Mouse (Mus musculus) liver, adult 2 months (tissue): Measurements from ENCODE around the gene Dok5. TPM values are rescaled to one million over a fixed set of nuclear protein-coding genes. Genes with fewer than 3 reads are reported as not detected.

Experiments used
- DNase-seq: peaks from one replicate; pipeline ENCODE4 v3.0.0-alpha.2; 2011; ENCODE audit warnings: low read depth, low spot score; ENCODE audit errors: extremely low read depth
- H3K27ac ChIP-seq: fragments of 200-500 bp; replicated peaks from 2 replicates; pipeline ENCODE4 v1.5.1; 2012; ENCODE audit warnings: low read depth, mild to moderate bottlenecking, control low read depth, inconsistent platforms, low read length; ENCODE audit not compliant: insufficient read depth
- H3K27me3 ChIP-seq: fragments of 200-500 bp; 2 replicates; pipeline ENCODE4 v1.6.1; 2012; ENCODE audit warnings: mild to moderate bottlenecking, moderate library complexity, low read length, inconsistent platforms; ENCODE audit not compliant: control insufficient read depth, insufficient read depth
- H3K36me3 ChIP-seq: fragments of 200-500 bp; 2 replicates; pipeline ENCODE4 v1.6.1; 2012; ENCODE audit warnings: low read length, inconsistent platforms; ENCODE audit not compliant: control insufficient read depth, insufficient read depth
- H3K4me1 ChIP-seq: fragments of 200-500 bp; 2 replicates; pipeline ENCODE4 v1.6.1; 2011; ENCODE audit warnings: low read length; ENCODE audit not compliant: control insufficient read depth, insufficient read depth
- H3K4me3 ChIP-seq: fragments of 200-500 bp; 2 replicates; pipeline ENCODE4 v1.5.1; 2011; ENCODE audit warnings: low read depth, mild to moderate bottlenecking, control low read depth, low read length, moderate library complexity; ENCODE audit not compliant: insufficient read depth
- H3K79me2 ChIP-seq: fragments of 200-500 bp; 2 replicates; pipeline ENCODE4 v1.6.1; 2012; ENCODE audit warnings: inconsistent platforms, mild to moderate bottlenecking, low read length, moderate library complexity; ENCODE audit not compliant: control insufficient read depth, insufficient read depth
- H3K9ac ChIP-seq: fragments of 200-500 bp; 2 replicates; pipeline ENCODE4 v1.6.1; 2012; ENCODE audit warnings: low read depth, mild to moderate bottlenecking, control low read depth, inconsistent platforms, low read length
- CTCF ChIP-seq: fragments of 200-500 bp; IDR thresholded peaks from 2 replicates; pipeline ENCODE4 v1.5.1; 2011; ENCODE audit warnings: low read depth, low read length, control low read depth
- POLR2A ChIP-seq: fragments of 200-500 bp; IDR thresholded peaks from 2 replicates; pipeline ENCODE4 v1.6.1; 2011; ENCODE audit warnings: low read length, control low read depth; ENCODE audit not compliant: insufficient read depth; ENCODE audit errors: extremely low read depth
- WGBS: fragments of 180-500 bp; shearing (Covaris S2); methylation state at CpG from one replicate; pipeline ENCODE4 v1.1.7; 2018; 5-methylcytosine and 5-hydroxymethylcytosine counted together
- polyA plus RNA-seq: library from polyadenylated mRNA; depleted of rRNA; stranded (reverse); fragments of >200 nt; gene quantifications from 2 replicates; pipeline ENCODE4 v1.2.3, GENCODE M21; 2012
- total RNA-seq: library from RNA; depleted of rRNA; stranded (reverse); fragments of >200 nt; gene quantifications from 2 replicates; pipeline ENCODE4 v1.2.3, GENCODE M21; 2014

Dok5 gene
- total and polyA plus RNA-seq, 2 experiments = not detected

DNA sequence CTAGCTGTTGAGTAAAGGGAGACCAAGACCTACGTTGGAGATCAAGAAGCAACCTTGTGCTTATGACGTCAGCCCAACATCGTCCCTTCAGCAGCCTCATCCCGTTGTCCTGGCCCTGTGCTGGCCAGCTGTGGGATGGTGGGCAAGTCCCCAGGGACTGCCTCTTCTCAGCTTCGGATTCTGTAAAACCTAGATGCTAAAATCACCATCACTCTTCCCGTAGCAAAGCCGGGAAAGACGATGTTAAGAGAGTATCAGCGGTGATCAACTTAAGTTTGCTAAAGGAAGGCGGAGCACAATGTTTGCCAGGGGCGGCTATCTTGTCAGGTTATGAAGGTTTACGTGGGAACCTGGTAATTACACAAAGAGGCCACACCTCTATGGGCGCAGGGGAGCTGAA, 826 bp upstream of the Dok5 start:
- no peak for DNase-seq
- H3K4me1 ChIP-seq = no peaks in the 10 kb centered on the region
- H3K36me3 ChIP-seq = no peaks in the 10 kb centered on the region
- no peak overlapping the region for H3K27ac ChIP-seq
- TF ChIP-seq CTCF (no peak), POLR2A (no peak)
- no peak overlapping the region for H3K4me3 ChIP-seq
- H3K9ac ChIP-seq = no peak overlapping the region
- no peaks in the 10 kb centered on the region for H3K79me2 ChIP-seq
- WGBS = 38% methylated on average over 13 of the region's 13 CpGs
- H3K27me3 ChIP-seq = no peaks in the 10 kb centered on the region

DNA sequence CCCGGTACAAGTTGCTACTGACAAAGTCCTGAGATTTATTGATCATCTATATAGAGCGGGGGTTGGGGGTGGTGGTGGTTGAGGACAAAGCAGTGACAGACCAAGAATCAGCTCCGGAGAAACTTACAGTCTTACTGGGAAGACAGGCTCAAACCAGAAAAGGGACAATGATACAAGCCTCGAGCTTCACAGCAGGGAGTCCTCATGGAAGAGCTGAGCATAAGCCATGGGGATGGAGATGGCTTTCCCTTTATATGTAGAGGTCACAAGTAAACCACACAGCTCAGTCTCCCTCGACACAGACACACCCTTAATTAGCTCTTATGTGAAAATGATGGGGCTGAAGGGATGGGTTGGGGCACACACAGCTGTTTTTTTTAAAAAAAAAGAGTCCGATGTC, 402 bp upstream of the Dok5 start:
- WGBS = 12% methylated on average over 6 of the region's 6 CpGs
- no peaks in the 10 kb centered on the region for H3K36me3 ChIP-seq
- no peaks in the 10 kb centered on the region for H3K4me1 ChIP-seq
- H3K4me3 ChIP-seq = no peak overlapping the region
- no peaks in the 10 kb centered on the region for H3K79me2 ChIP-seq
- no peak for DNase-seq
- H3K27ac ChIP-seq = no peak overlapping the region
- TF ChIP-seq CTCF (no peak), POLR2A (no peak)
- H3K27me3 ChIP-seq = no peaks in the 10 kb centered on the region
- no peak overlapping the region for H3K9ac ChIP-seq

DNA sequence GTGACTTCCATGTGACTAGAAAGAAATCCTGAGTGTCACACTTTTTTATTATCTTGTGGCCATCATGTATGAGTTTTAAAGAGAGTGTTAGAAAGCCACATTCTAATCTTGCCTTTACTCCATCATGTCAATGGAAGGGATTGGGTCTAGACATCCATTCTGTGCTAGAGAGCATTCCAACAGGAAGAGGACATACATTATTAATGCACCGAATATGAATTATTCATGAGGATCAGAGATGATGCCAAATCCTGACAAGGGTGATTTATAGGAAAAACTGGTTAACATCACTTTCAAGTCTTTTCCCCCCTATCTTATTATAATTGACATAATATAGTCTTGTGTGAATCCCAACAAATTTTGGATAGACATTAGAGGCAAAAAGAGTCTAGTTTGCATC, 2.1 kb downstream of the Dok5 start:
- H3K27ac ChIP-seq = no peak overlapping the region
- H3K4me1 ChIP-seq = no peaks in the 10 kb centered on the region
- WGBS = 93% methylated on average over 1 of the region's 1 CpGs
- H3K4me3 ChIP-seq = no peak overlapping the region
- H3K79me2 ChIP-seq = no peaks in the 10 kb centered on the region
- no peaks in the 10 kb centered on the region for H3K27me3 ChIP-seq
- H3K9ac ChIP-seq = no peak overlapping the region
- TF ChIP-seq POLR2A = no peak
- TF ChIP-seq CTCF = no peak
- no peak for DNase-seq
- H3K36me3 ChIP-seq = no peaks in the 10 kb centered on the region

DNA sequence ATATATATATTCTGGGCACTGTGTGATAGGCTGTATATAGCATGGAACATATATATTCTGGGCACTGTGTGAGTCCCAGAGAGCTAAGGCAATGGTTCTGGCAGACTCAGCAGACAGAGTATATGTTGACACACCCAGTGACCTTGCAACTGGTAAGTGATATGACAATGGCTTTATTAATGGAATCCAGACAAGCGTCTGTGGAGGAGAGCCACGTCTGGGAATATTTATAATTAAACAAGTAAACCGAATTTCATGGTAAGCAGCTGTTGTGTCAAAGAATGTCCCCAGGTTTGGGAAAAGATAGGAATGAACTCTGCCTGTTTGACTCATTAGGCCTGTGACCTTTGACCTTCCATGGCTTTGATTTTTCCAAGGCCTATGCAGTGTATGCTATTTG, 2.8 kb downstream of the Dok5 start:
- DNase-seq = no peak
- 53% methylated on average over 3 of the region's 3 CpGs for WGBS
- Histone ChIP-seq H3K9ac (no peak overlapping the region), H3K36me3 (no peaks in the 10 kb centered on the region), H3K4me3 (no peak overlapping the region), H3K79me2 (no peaks in the 10 kb centered on the region), H3K4me1 (no peaks in the 10 kb centered on the region), H3K27me3 (no peaks in the 10 kb centered on the region), H3K27ac (no peak overlapping the region)
- TF ChIP-seq CTCF = no peak
- no peak for TF ChIP-seq POLR2A

DNA sequence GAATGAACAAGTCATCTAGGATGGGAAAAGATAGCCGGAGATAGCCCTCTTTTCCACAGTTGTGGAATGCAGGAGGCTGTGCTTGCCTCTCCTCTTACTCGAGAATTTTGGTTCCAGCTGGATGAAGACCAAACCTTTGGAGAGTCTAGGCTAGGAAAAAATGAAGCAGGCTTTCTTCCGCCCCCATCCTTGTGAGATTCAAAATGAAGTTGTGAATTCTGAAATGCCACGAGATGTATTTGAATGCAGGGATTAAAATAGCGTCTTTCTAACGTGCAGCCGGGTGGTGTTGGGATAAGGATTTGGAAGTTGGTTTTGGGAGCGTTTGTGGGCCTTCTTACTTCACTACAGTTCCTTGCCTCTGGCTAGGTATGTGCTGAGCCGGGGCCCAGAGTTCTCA, 6.8 kb downstream of the Dok5 start:
- H3K9ac ChIP-seq = no peak overlapping the region
- H3K4me3 ChIP-seq = no peak overlapping the region
- H3K79me2 ChIP-seq = no peaks in the 10 kb centered on the region
- no peaks in the 10 kb centered on the region for H3K36me3 ChIP-seq
- no peak for TF ChIP-seq CTCF
- no peak for TF ChIP-seq POLR2A
- H3K4me1 ChIP-seq = no peaks in the 10 kb centered on the region
- H3K27ac ChIP-seq = no peak overlapping the region
- 85% methylated on average over 9 of the region's 9 CpGs for WGBS
- no peak for DNase-seq
- H3K27me3 ChIP-seq = no peaks in the 10 kb centered on the region

DNA sequence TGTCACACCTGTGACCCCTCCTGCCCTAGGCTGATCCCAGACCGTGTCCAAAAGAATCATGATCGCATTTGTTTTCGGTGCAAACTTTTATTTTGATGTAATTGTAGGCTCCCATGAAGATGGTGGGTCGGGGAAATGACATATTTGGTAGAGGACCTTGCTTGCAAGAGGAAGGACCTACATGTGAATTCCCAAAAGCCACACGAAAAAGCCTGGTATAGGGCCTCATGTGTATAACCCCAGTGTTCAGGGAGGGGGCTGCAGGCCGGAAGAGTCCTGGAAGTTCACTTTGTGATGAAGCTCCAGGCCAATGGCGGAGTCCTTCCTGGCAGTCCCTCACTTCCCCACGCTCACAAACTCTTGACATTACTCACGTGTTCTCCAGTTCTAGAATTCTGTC, 7.3 kb downstream of the Dok5 start:
- no peak overlapping the region for H3K27ac ChIP-seq
- H3K4me3 ChIP-seq = no peak overlapping the region
- no peak overlapping the region for H3K9ac ChIP-seq
- 85% methylated on average over 9 of the region's 9 CpGs for WGBS
- no peaks in the 10 kb centered on the region for H3K27me3 ChIP-seq
- TF ChIP-seq POLR2A (no peak), CTCF (no peak)
- DNase-seq = no peak
- H3K36me3 ChIP-seq = no peaks in the 10 kb centered on the region
- H3K79me2 ChIP-seq = no peaks in the 10 kb centered on the region
- H3K4me1 ChIP-seq = no peaks in the 10 kb centered on the region
